ENCODE assay signal across 13 mouse cellular contexts in genomic region chr3:90256731-90257530, GRCm38 (mm10). TPM values are rescaled to one million over a fixed set of nuclear protein-coding genes. Genes with fewer than 3 reads are reported as not detected.
A peak's percentile ranks its signal among the peaks of the same experiment; 100 is the strongest.
DNase-seq lines count a peak whose midpoint lies in the region.
"Had no signal": no experiment of that assay in that cellular context is flagged by ENCODE, and none has a peak within 500 bp of the region (broad histone marks: within the 10 kb centered on the region; RNA-seq: fewer than 3 reads in every experiment).

No protein-coding gene starts in this region.

- peak; percentile 28 to 52 for DNase-seq in adrenal gland, postnatal 36 days
- DNase-seq in adrenal gland, adult 8-10 months: no peak
- peak; percentile 21 for DNase-seq in lung, postnatal 10 days
- DNase-seq in lung, postnatal 25 days (ENCODE audit: low spot score): no peak
- peak; percentile 96 for DNase-seq in cerebellum, adult 9-11 months
- no peak for DNase-seq in testis, postnatal 14 days (ENCODE audit: low spot score)
- DNase-seq in heart, adult 8-10 months (ENCODE audit: low spot score): no peak
- DNase-seq in thymus, adult 18-20 months: no peak
- DNase-seq: gastrocnemius, postnatal 10 days; heart, postnatal 4 days; lung, postnatal 14 days; right cerebral cortex, postnatal 25 days had no signal

RNA-seq across cellular contexts. Expression of gene Crtc2, which starts 3.0 kb away (rescaled TPM):
- total RNA-seq in adrenal gland, postnatal 36 days (2021): 10 to 100 TPM; 37.4 to 43.2 TPM
- total RNA-seq in adrenal gland, adult 8-10 months (2022): 10 to 100 TPM; 43.5 to 73.2 (median 63.9) TPM
- 10 to 100 TPM; 16.0 to 18.5 (median 16.4) TPM for total RNA-seq in heart, adult 8-10 months (2022)

RNA-seq across cellular contexts. Expression of gene Dennd4b, which starts 8.1 kb away (rescaled TPM):
- 1 to 10 TPM; 6.2 to 7.3 TPM for total RNA-seq in adrenal gland, postnatal 36 days (2021)
- 10 to 100 TPM in 3 of 4 experiments, 1 to 10 TPM in 1; 9.2 to 14.5 (median 12.8) TPM for total RNA-seq in adrenal gland, adult 8-10 months (2022)
- total RNA-seq in heart, adult 8-10 months (2022): 10 to 100 TPM; 38.0 to 39.3 (median 38.7) TPM

RNA-seq across cellular contexts. Expression of gene Slc39a1, which starts 9.0 kb away (rescaled TPM):
- 100 to 1,000 TPM; 127 to 142 TPM for total RNA-seq in adrenal gland, postnatal 36 days (2021)
- 100 to 1,000 TPM; 129 to 172 (median 151) TPM for total RNA-seq in adrenal gland, adult 8-10 months (2022)
- total RNA-seq in heart, adult 8-10 months (2022): 10 to 100 TPM; 65.1 to 79.2 (median 75.5) TPM

RNA-seq across cellular contexts. Expression of gene Creb3l4, which starts 13.6 kb away (rescaled TPM):
- total RNA-seq in adrenal gland, postnatal 36 days (2021): under 1 TPM; 0.20 to 0.66 TPM
- total RNA-seq in adrenal gland, adult 8-10 months (2022): 1 to 10 TPM in 1 of 4 experiments, under 1 TPM in 3; 0.35 to 1.3 (median 0.63) TPM
- under 1 TPM in 2 of 4 experiments, not detected in 2; 0.38 to 0.81 TPM for total RNA-seq in heart, adult 8-10 months (2022)
- total RNA-seq: left cerebral cortex, postnatal 25 days had no signal

RNA-seq across cellular contexts. Expression of gene Jtb, which starts 25.5 kb away (rescaled TPM):
- 10 to 100 TPM; 63.2 to 70.8 TPM for total RNA-seq in adrenal gland, postnatal 36 days (2021)
- 10 to 100 TPM; 64.2 to 76.1 (median 70.4) TPM for total RNA-seq in adrenal gland, adult 8-10 months (2022)
- total RNA-seq in heart, adult 8-10 months (2022): 10 to 100 TPM; 40.2 to 51.1 (median 42.2) TPM

Comparison
In these comparisons a context has a peak if more than half of its experiments do, and no peak if none do; other contexts are left out.
1. DNase-seq: peak in adrenal gland, postnatal 36 days (2 of 2), lung, postnatal 10 days (single experiment) and cerebellum, adult 9-11 months (single experiment); none in adrenal gland, adult 8-10 months (single experiment), lung, postnatal 25 days (single experiment), testis, postnatal 14 days (single experiment), heart, adult 8-10 months (single experiment) and thymus, adult 18-20 months (0 of 2).